Mouse (Mus musculus) adrenal gland, adult 18-20 months (tissue): ENCODE data around the gene Tmeff1. TPM values are rescaled to one million over a fixed set of nuclear protein-coding genes. Genes with fewer than 3 reads are reported as not detected.
"Not testable (repeated sequence)": the region's sequence is repeated elsewhere in the genome, so short reads cannot be mapped to it uniquely, and the experiment has no call there.

ENCODE experiments used
- DNase-seq, 2 experiments: peaks; one replicate each; pipeline ENCODE4 v3.0.0; 2021 to 2022; ENCODE audit warnings: low spot score in 2 of 2
- total RNA-seq, 2 experiments: library from RNA; stranded (reverse); gene quantifications; 1 replicate in 1 of 2; 2 replicates in 1 of 2; pipeline ENCODE4 v1.2.3; 2021

The Tmeff1 gene
- total RNA-seq, 2 experiments from 2014 or later = 9.2 to 12.7 TPM

GRCm38 (mm10) chr4:48672915-48673314 is 87.9 kb downstream of the Tmeff1 start:
- DNase-seq = no peak

GRCm38 (mm10) chr4:48674412-48674811 is 89.4 kb downstream of the Tmeff1 start:
- no peak for DNase-seq

- DNase-seq = peak in 1 of 2 experiments; percentile 34
Measured at GRCm38 (mm10) chr4:48676570-48677185, 91.7 kb downstream of the Tmeff1 start.

GRCm38 (mm10) chr4:48677276-48677675 is 92.3 kb downstream of the Tmeff1 start:
- no peak for DNase-seq

GRCm38 (mm10) chr4:48677812-48678211 is 92.8 kb downstream of the Tmeff1 start:
- DNase-seq = no peak

GRCm38 (mm10) chr4:48678793-48679192 is 93.8 kb downstream of the Tmeff1 start:
- no peak for DNase-seq

- not testable (repeated sequence) for DNase-seq
Measured at GRCm38 (mm10) chr4:48679728-48680127, 94.8 kb downstream of the Tmeff1 start.

- no peak for DNase-seq
Measured at GRCm38 (mm10) chr4:48680214-48680613, 95.2 kb downstream of the Tmeff1 start.

- DNase-seq = peak in 1 of 2 experiments; percentile 17
Measured at GRCm38 (mm10) chr4:48680648-48681343, 95.8 kb downstream of the Tmeff1 start.

- DNase-seq = no peak
Measured at GRCm38 (mm10) chr4:48683126-48683525, 98.2 kb downstream of the Tmeff1 start.

- DNase-seq = not testable (repeated sequence)
Measured at GRCm38 (mm10) chr4:48683633-48684209, 98.7 kb downstream of the Tmeff1 start.

- DNase-seq = no peak
Measured at GRCm38 (mm10) chr4:48684593-48685187, 99.7 kb downstream of the Tmeff1 start.

- DNase-seq = no peak
Measured at GRCm38 (mm10) chr4:48688148-48688547, 103.2 kb downstream of the Tmeff1 start.

GRCm38 (mm10) chr4:48690640-48691039 is 105.7 kb downstream of the Tmeff1 start:
- no peak for DNase-seq

- DNase-seq = peak in 1 of 2 experiments; percentile 16
Measured at GRCm38 (mm10) chr4:48691793-48692437, 106.9 kb downstream of the Tmeff1 start.

GRCm38 (mm10) chr4:48692736-48693292 is 107.8 kb downstream of the Tmeff1 start:
- DNase-seq = no peak

GRCm38 (mm10) chr4:48696706-48697105 is 111.7 kb downstream of the Tmeff1 start:
- DNase-seq = no peak

GRCm38 (mm10) chr4:48697302-48697701 is 112.3 kb downstream of the Tmeff1 start:
- no peak for DNase-seq
